ENCODE assay signal across 9 mouse cellular contexts in genomic region chr2:148558365-148558764, GRCm38 (mm10).
DNase-seq lines count a peak whose midpoint lies in the region; ATAC-seq and TF ChIP-seq lines count a peak whose summit lies in the region.
"Had no signal": no experiment of that assay in that cellular context is flagged by ENCODE, and none has a peak within 500 bp of the region (broad histone marks: within the 10 kb centered on the region; RNA-seq: fewer than 3 reads in every experiment).

No protein-coding gene starts in this region.

- no peaks in the 10 kb centered on the region for H3K27me3 ChIP-seq in kidney, postnatal 0 days (ENCODE audit: insufficient read depth, low read length)
- H3K27me3 ChIP-seq in E14TG2a.4 (ENCODE audit: insufficient read depth, low read length) = no peaks in the 10 kb centered on the region
- H3K27me3 ChIP-seq in liver, postnatal 0 days (ENCODE audit: insufficient read depth, low read length) = no peaks in the 10 kb centered on the region

- no peak overlapping the region for H3K9ac ChIP-seq in kidney, postnatal 0 days (ENCODE audit: low read depth, low read length)
- H3K9ac ChIP-seq in liver, postnatal 0 days (replicated peaks) = no peak overlapping the region

- no peak for DNase-seq in kidney, postnatal 0 days (ENCODE audit: low spot score)
- no peak for DNase-seq in kidney, postnatal 25 days
- peak; percentile 35 to 36 for DNase-seq in B cell, adult 2 months
- no peak for DNase-seq in liver, postnatal 0 days
- no peak for DNase-seq in frontal cortex, postnatal 25 days (ENCODE audit: low spot score in 2 of 2)
- DNase-seq in left cerebral cortex, postnatal 10 days (ENCODE audit: extremely low spot score in 1 of 2, low spot score in 2 of 2) = no peak
- DNase-seq: embryo, embryonic 11 days; heart, postnatal 36 days had no signal

- H3K9me3 ChIP-seq in kidney, postnatal 0 days (replicated peaks; ENCODE audit: low read length) = no peaks in the 10 kb centered on the region
- no peaks in the 10 kb centered on the region for H3K9me3 ChIP-seq in E14TG2a.4 (ENCODE audit: low read length)
- no peaks in the 10 kb centered on the region for H3K9me3 ChIP-seq in liver, postnatal 0 days (ENCODE audit: low read length)

- H3K36me3 ChIP-seq in kidney, postnatal 0 days (ENCODE audit: insufficient read depth, low read length) = no peaks in the 10 kb centered on the region
- H3K36me3 ChIP-seq in E14TG2a.4 (ENCODE audit: insufficient read depth, low read length) = no peaks in the 10 kb centered on the region
- H3K36me3 ChIP-seq in liver, postnatal 0 days (replicated peaks; ENCODE audit: insufficient read depth, low read length) = no peaks in the 10 kb centered on the region

- H3K27ac ChIP-seq in kidney, postnatal 0 days = no peak overlapping the region
- no peak overlapping the region for H3K27ac ChIP-seq in liver, postnatal 0 days (ENCODE audit: low read depth)

- intact Hi-C loops in left cerebral cortex, postnatal 10 days (cut with DNase I) = no loop called here

- H3K4me2 ChIP-seq in kidney, postnatal 0 days (ENCODE audit: low read length) = no peak overlapping the region
- no peak overlapping the region for H3K4me2 ChIP-seq in liver, postnatal 0 days (ENCODE audit: low read depth, low read length)

- no peaks in the 10 kb centered on the region for H3K4me1 ChIP-seq in kidney, postnatal 0 days (replicated peaks; ENCODE audit: insufficient read depth, low read length)
- no peaks in the 10 kb centered on the region for H3K4me1 ChIP-seq in E14TG2a.4 (replicated peaks; ENCODE audit: low read depth, low read length)
- H3K4me1 ChIP-seq in liver, postnatal 0 days (ENCODE audit: insufficient read depth) = peaks cover 2% of the 10 kb centered on the region; the same call in 1 of the 2 replicates

- no peak for TF ChIP-seq EP300 in liver, postnatal 0 days (IDR thresholded peaks at IDR 0.05; ENCODE audit: low read depth)

- peak; percentile 38; the same call in 1 of the 2 replicates for TF ChIP-seq CTCF in kidney, postnatal 0 days (IDR thresholded peaks at IDR 0.05; ENCODE audit: low read depth)
- TF ChIP-seq CTCF in E14TG2a.4 (conservative IDR thresholded peaks at IDR 0.05; ENCODE audit: low read length) = peak; percentile 71
- TF ChIP-seq CTCF in liver, postnatal 0 days (IDR thresholded peaks at IDR 0.05; ENCODE audit: low read depth) = peak; percentile 71

- ATAC-seq in kidney, postnatal 0 days (replicated peaks; ENCODE audit: low FRiP score, low read depth) = no peak
- no peak for ATAC-seq in liver, postnatal 0 days

- H3K4me3 ChIP-seq in kidney, postnatal 0 days (replicated peaks; ENCODE audit: low read depth, low read length) = no peak overlapping the region
- H3K4me3 ChIP-seq in E14TG2a.4 (replicated peaks; ENCODE audit: low read length) = no peak overlapping the region
- no peak overlapping the region for H3K4me3 ChIP-seq in liver, postnatal 0 days (ENCODE audit: low read depth, low read length)

Comparison
In these comparisons a context has a peak if more than half of its experiments do, and no peak if none do; other contexts are left out.
1. DNase-seq: peak in B cell, adult 2 months (2 of 2); none in kidney, postnatal 0 days (single experiment), kidney, postnatal 25 days (0 of 2), liver, postnatal 0 days (single experiment), frontal cortex, postnatal 25 days (0 of 2) and left cerebral cortex, postnatal 10 days (0 of 2).
2. Peak in every context shown above with its lines, with median percentiles within 50 percentile points of each other: CTCF ChIP-seq.